Mouse (Mus musculus): ENCODE results near the gene Abcb5. TPM values are rescaled to one million over a fixed set of nuclear protein-coding genes. Genes with fewer than 3 reads are reported as not detected.
"Not testable (repeated sequence)": the region's sequence is repeated elsewhere in the genome, so short reads cannot be mapped to it uniquely, and the experiment has no call there.

The Abcb5 gene
- polyA plus RNA-seq (2014; fragmentation: Nextera tagmentation; extraction: Ambion mirVana) = 0.08 TPM in 1 of 2 replicates, not detected in the other

- Histone ChIP-seq H3K9ac (ENCODE audit: low read length) (no peak within 1 kb of the TSS), H3K4me3 (ENCODE audit: control insufficient read depth in 1 of 2, insufficient read depth in 1 of 2, low read depth in 1 of 2, low read length in 2 of 2) (no peak within 1 kb of the TSS), H3K9me3 (ENCODE audit: control insufficient read depth, low read length) (no peaks in the 10 kb centered on the region), H3K4me2 (ENCODE audit: low read length) (no peak within 1 kb of the TSS), H3K4me1 (ENCODE audit: control insufficient read depth in 2 of 2, insufficient read depth in 2 of 2, low read length in 2 of 2) (no peaks in the 10 kb centered on the region), H3K27me3 (ENCODE audit: control insufficient read depth, insufficient read depth, low read length) (no peaks in the 10 kb centered on the region), H3K36me3 (ENCODE audit: control insufficient read depth, insufficient read depth, low read length) (no peaks in the 10 kb centered on the region), H3K27ac (replicated peaks in 1 of 2; ENCODE audit: control insufficient read depth in 1 of 2, insufficient read depth in 1 of 2, low read depth in 2 of 2, low read length in 2 of 2) (no peak within 1 kb of the TSS)
- WGBS = 64% methylated on average over 4 of the region's 4 CpGs
- no peak for ATAC-seq (ENCODE audit: insufficient number of reproducible peaks, insufficient read depth, low FRiP score, low read depth)
These were observed at the start of gene Abcb5 for GRCm38 (mm10) chr12:118966321-118966720. Gene Abcb5 (minus strand): TSS chr12:118966421.

GRCm38 (mm10) chr12:118999230-118999629 is 33.0 kb upstream of the Abcb5 start:
- Histone ChIP-seq H3K4me1 (ENCODE audit: control insufficient read depth in 2 of 2, insufficient read depth in 2 of 2, low read length in 2 of 2) (no peaks in the 10 kb centered on the region), H3K4me3 (ENCODE audit: control insufficient read depth in 1 of 2, insufficient read depth in 1 of 2, low read depth in 1 of 2, low read length in 2 of 2) (no peak overlapping the region), H3K9ac (ENCODE audit: low read length) (no peak overlapping the region), H3K36me3 (ENCODE audit: control insufficient read depth, insufficient read depth, low read length) (no peaks in the 10 kb centered on the region), H3K27ac (replicated peaks in 1 of 2; ENCODE audit: control insufficient read depth in 1 of 2, insufficient read depth in 1 of 2, low read depth in 2 of 2, low read length in 2 of 2) (no peak overlapping the region), H3K27me3 (ENCODE audit: control insufficient read depth, insufficient read depth, low read length) (no peaks in the 10 kb centered on the region), H3K4me2 (ENCODE audit: low read length) (no peak overlapping the region), H3K9me3 (ENCODE audit: control insufficient read depth, low read length) (no peaks in the 10 kb centered on the region)
- 60% methylated on average over 2 of the region's 2 CpGs for WGBS
- ATAC-seq (ENCODE audit: insufficient number of reproducible peaks, insufficient read depth, low FRiP score, low read depth) = no peak

- Histone ChIP-seq H3K36me3 (ENCODE audit: control insufficient read depth, insufficient read depth, low read length) (no peaks in the 10 kb centered on the region), H3K9ac (ENCODE audit: low read length) (no peak overlapping the region), H3K4me3 (ENCODE audit: control insufficient read depth in 1 of 2, insufficient read depth in 1 of 2, low read depth in 1 of 2, low read length in 2 of 2) (no peak overlapping the region), H3K4me2 (ENCODE audit: low read length) (no peak overlapping the region), H3K27me3 (ENCODE audit: control insufficient read depth, insufficient read depth, low read length) (no peaks in the 10 kb centered on the region), H3K4me1 (ENCODE audit: control insufficient read depth in 2 of 2, insufficient read depth in 2 of 2, low read length in 2 of 2) (no peaks in the 10 kb centered on the region), H3K9me3 (ENCODE audit: control insufficient read depth, low read length) (no peaks in the 10 kb centered on the region), H3K27ac (replicated peaks in 1 of 2; ENCODE audit: control insufficient read depth in 1 of 2, insufficient read depth in 1 of 2, low read depth in 2 of 2, low read length in 2 of 2) (no peak overlapping the region)
- 79% methylated on average over 1 of the region's 1 CpGs for WGBS
- no peak for ATAC-seq (ENCODE audit: insufficient number of reproducible peaks, insufficient read depth, low FRiP score, low read depth)
These were observed 28.3 kb upstream of the Abcb5 start for GRCm38 (mm10) chr12:118994328-118995166.

GRCm38 (mm10) chr12:118984852-118985251 is 18.6 kb upstream of the Abcb5 start:
- WGBS = 91% methylated on average over 1 of the region's 1 CpGs
- Histone ChIP-seq H3K27me3 (ENCODE audit: control insufficient read depth, insufficient read depth, low read length) (no peaks in the 10 kb centered on the region), H3K4me3 (ENCODE audit: control insufficient read depth in 1 of 2, insufficient read depth in 1 of 2, low read depth in 1 of 2, low read length in 2 of 2) (no peak overlapping the region), H3K9me3 (ENCODE audit: control insufficient read depth, low read length) (no peaks in the 10 kb centered on the region), H3K9ac (ENCODE audit: low read length) (no peak overlapping the region), H3K4me1 (ENCODE audit: control insufficient read depth in 2 of 2, insufficient read depth in 2 of 2, low read length in 2 of 2) (no peaks in the 10 kb centered on the region), H3K27ac (replicated peaks in 1 of 2; ENCODE audit: control insufficient read depth in 1 of 2, insufficient read depth in 1 of 2, low read depth in 2 of 2, low read length in 2 of 2) (no peak overlapping the region), H3K4me2 (ENCODE audit: low read length) (no peak overlapping the region), H3K36me3 (ENCODE audit: control insufficient read depth, insufficient read depth, low read length) (no peaks in the 10 kb centered on the region)
- ATAC-seq (ENCODE audit: insufficient number of reproducible peaks, insufficient read depth, low FRiP score, low read depth) = no peak

GRCm38 (mm10) chr12:118930386-118931318 is 35.6 kb downstream of the Abcb5 start:
- H3K4me3 ChIP-seq (ENCODE audit: control insufficient read depth in 1 of 2, insufficient read depth in 1 of 2, low read depth in 1 of 2, low read length in 2 of 2) = no peak overlapping the region

DNA sequence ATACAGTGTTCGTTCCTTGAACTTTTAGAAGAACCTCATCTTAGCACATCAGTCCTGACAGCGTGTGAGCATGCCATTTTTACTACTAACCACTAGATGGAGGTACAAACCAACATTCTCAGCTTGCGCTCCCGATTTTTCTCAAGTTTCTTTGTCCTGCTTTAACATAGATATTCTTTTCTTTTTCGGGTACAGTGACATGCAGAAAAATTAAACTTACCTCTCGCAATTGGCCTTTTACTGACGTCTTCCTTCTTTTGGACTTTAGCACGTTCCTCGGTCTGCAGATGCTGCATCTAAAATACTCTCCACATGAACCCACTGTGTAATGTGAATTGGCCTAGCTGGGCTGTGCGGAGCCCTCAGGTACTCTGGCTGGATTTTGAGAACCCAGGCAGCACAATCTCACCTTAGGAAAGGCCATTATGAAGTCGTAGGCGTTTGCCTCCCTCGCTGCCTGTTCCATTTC is 39.4 kb downstream of the Abcb5 start:
- peak overlapping the region; percentile 56 for H3K4me2 ChIP-seq (ENCODE audit: low read length)
- WGBS = 15% methylated on average over 13 of the region's 13 CpGs
- no peaks in the 10 kb centered on the region for H3K36me3 ChIP-seq (ENCODE audit: control insufficient read depth, insufficient read depth, low read length)
- no peaks in the 10 kb centered on the region for H3K9me3 ChIP-seq (ENCODE audit: control insufficient read depth, low read length)
- no peak overlapping the region for H3K27ac ChIP-seq (replicated peaks in 1 of 2; ENCODE audit: control insufficient read depth in 1 of 2, insufficient read depth in 1 of 2, low read depth in 2 of 2, low read length in 2 of 2)
- no peaks in the 10 kb centered on the region for H3K27me3 ChIP-seq (ENCODE audit: control insufficient read depth, insufficient read depth, low read length)
- ATAC-seq (ENCODE audit: insufficient number of reproducible peaks, insufficient read depth, low FRiP score, low read depth) = no peak
- H3K4me3 ChIP-seq (ENCODE audit: control insufficient read depth in 1 of 2, insufficient read depth in 1 of 2, low read depth in 1 of 2, low read length in 2 of 2) = no peak overlapping the region; a peak in 1 of 4 replicates
- H3K4me1 ChIP-seq (ENCODE audit: control insufficient read depth in 2 of 2, insufficient read depth in 2 of 2, low read length in 2 of 2) = 0 out of 4 replicates have a peak, but pooled peaks cover 0 to 2% of the 10 kb centered on the region in 2 experiments
- H3K9ac ChIP-seq (ENCODE audit: low read length) = peak overlapping the region; percentile 54

More at GRCm38 (mm10) chr12:118930386-118931318, 35.6 kb downstream of the Abcb5 start:
- ATAC-seq (ENCODE audit: insufficient number of reproducible peaks, insufficient read depth, low FRiP score, low read depth) = no peak
- peak overlapping the region; percentile 18; the same call in 1 of the 2 replicates for H3K9ac ChIP-seq (ENCODE audit: low read length)
- 22% methylated on average over 13 of the region's 13 CpGs for WGBS
- no peaks in the 10 kb centered on the region for H3K36me3 ChIP-seq (ENCODE audit: control insufficient read depth, insufficient read depth, low read length)
- H3K4me2 ChIP-seq (ENCODE audit: low read length) = peak overlapping the region; percentile 45; the same call in 1 of the 2 replicates
- no peaks in the 10 kb centered on the region for H3K27me3 ChIP-seq (ENCODE audit: control insufficient read depth, insufficient read depth, low read length)
- no peak overlapping the region for H3K27ac ChIP-seq (replicated peaks in 1 of 2; ENCODE audit: control insufficient read depth in 1 of 2, insufficient read depth in 1 of 2, low read depth in 2 of 2, low read length in 2 of 2)
- no peaks in the 10 kb centered on the region for H3K9me3 ChIP-seq (ENCODE audit: control insufficient read depth, low read length)
- H3K4me1 ChIP-seq (ENCODE audit: control insufficient read depth in 2 of 2, insufficient read depth in 2 of 2, low read length in 2 of 2) = 0 out of 4 replicates have a peak, but pooled peaks cover 0 to 2% of the 10 kb centered on the region in 2 experiments

- not testable (repeated sequence) for H3K4me1 ChIP-seq (ENCODE audit: control insufficient read depth in 2 of 2, insufficient read depth in 2 of 2, low read length in 2 of 2); ATAC-seq (ENCODE audit: insufficient number of reproducible peaks, insufficient read depth, low FRiP score, low read depth); H3K36me3 ChIP-seq (ENCODE audit: control insufficient read depth, insufficient read depth, low read length); H3K4me2 ChIP-seq (ENCODE audit: low read length); H3K9ac ChIP-seq (ENCODE audit: low read length); H3K27ac ChIP-seq (replicated peaks in 1 of 2; ENCODE audit: control insufficient read depth in 1 of 2, insufficient read depth in 1 of 2, low read depth in 2 of 2, low read length in 2 of 2); H3K4me3 ChIP-seq (ENCODE audit: control insufficient read depth in 1 of 2, insufficient read depth in 1 of 2, low read depth in 1 of 2, low read length in 2 of 2); H3K9me3 ChIP-seq (ENCODE audit: control insufficient read depth, low read length); H3K27me3 ChIP-seq (ENCODE audit: control insufficient read depth, insufficient read depth, low read length)
- WGBS = 48% methylated on average over 1 of the region's 1 CpGs
These were observed 42.3 kb downstream of the Abcb5 start for GRCm38 (mm10) chr12:118923874-118924273.

All from heart, embryonic 14.5 days (tissue).